Comparison of ENCODE assay signal across 23 mouse cellular contexts in genomic region chr6:129337751-129338150, GRCm38 (mm10). TPM values are rescaled to one million over a fixed set of nuclear protein-coding genes. Genes with fewer than 3 reads are reported as not detected.
"Had no signal": no experiment of that assay in that cellular context is flagged by ENCODE, and none has a peak within 500 bp of the region (broad histone marks: within the 10 kb centered on the region; RNA-seq: fewer than 3 reads in every experiment).

No protein-coding gene starts in this region.

- DNase-seq: gastrocnemius, adult 2 months; gastrocnemius, postnatal 10 days; gastrocnemius, postnatal 25 days; heart, adult 11 months; heart, adult 2 months; heart, postnatal 14 days; heart, postnatal 36 days; kidney, adult 18-20 months; kidney, adult 8-10 months; kidney, postnatal 10 days; kidney, postnatal 25 days; kidney, postnatal 4 days; left cerebral cortex, postnatal 4 days had no signal

- ATAC-seq: hindbrain, postnatal 0 days; intestine, embryonic 16.5 days had no signal

RNA-seq across cellular contexts. Expression of gene Clec12a, which starts 4.7 kb away (rescaled TPM):
- total RNA-seq: hindbrain, postnatal 0 days; layer of hippocampus, adult 2 months; layer of hippocampus, postnatal 10 days; layer of hippocampus, postnatal 25 days had no signal

RNA-seq across cellular contexts. Expression of gene 4922502D21Rik, which starts 6.2 kb away (rescaled TPM):
- total RNA-seq: gastrocnemius, adult 2 months; gastrocnemius, postnatal 10 days; gastrocnemius, postnatal 25 days; gastrocnemius, postnatal 4 days; heart, adult 2 months; heart, postnatal 14 days; heart, postnatal 36 days; hematopoietic stem cell, adult 5-6 weeks; hindbrain, postnatal 0 days; layer of hippocampus, adult 2 months; layer of hippocampus, postnatal 10 days; layer of hippocampus, postnatal 25 days; left cerebral cortex, adult 2 months; left cerebral cortex, postnatal 10 days; left cerebral cortex, postnatal 25 days; left cerebral cortex, postnatal 4 days had no signal

RNA-seq across cellular contexts. Expression of gene Clec12b, which starts 47.9 kb away (rescaled TPM):
- total RNA-seq: gastrocnemius, adult 2 months; gastrocnemius, postnatal 10 days; gastrocnemius, postnatal 25 days; hematopoietic stem cell, adult 5-6 weeks; layer of hippocampus, adult 2 months; layer of hippocampus, postnatal 10 days; layer of hippocampus, postnatal 25 days; left cerebral cortex, adult 2 months; left cerebral cortex, postnatal 10 days; left cerebral cortex, postnatal 25 days; left cerebral cortex, postnatal 4 days had no signal

RNA-seq across cellular contexts. Expression of gene Clec1b, which starts 59.3 kb away (rescaled TPM):
- total RNA-seq: gastrocnemius, postnatal 25 days; layer of hippocampus, adult 2 months; layer of hippocampus, postnatal 25 days; left cerebral cortex, adult 2 months; left cerebral cortex, postnatal 25 days had no signal
